In genomic region chr7:44572213-44572701, GRCm38 (mm10) we compare ENCODE assay signal across 11 mouse cellular contexts. TPM values are rescaled to one million over a fixed set of nuclear protein-coding genes. Genes with fewer than 3 reads are reported as not detected.
DNase-seq lines count a peak whose midpoint lies in the region.
"Had no signal": no experiment of that assay in that cellular context is flagged by ENCODE, and none has a peak within 500 bp of the region (broad histone marks: within the 10 kb centered on the region; RNA-seq: fewer than 3 reads in every experiment).

Gene Napsa (plus strand): TSS chr7:44572380.

- H3K36me3 ChIP-seq in megakaryocyte, embryonic 14.5 days (replicated peaks; ENCODE audit: low read length) = no peaks in the 10 kb centered on the region
- H3K36me3 ChIP-seq: embryonic facial prominence, embryonic 12.5 days; hindbrain, embryonic 15.5 days had no signal

- DNase-seq in thymus, postnatal 0 days (ENCODE audit: low spot score) = no peak
- DNase-seq in thymus, postnatal 4 days = no peak
- DNase-seq in kidney, postnatal 14 days = peak; percentile 79
- no peak for DNase-seq in left cerebral cortex, postnatal 25 days (ENCODE audit: low spot score in 2 of 2)
- no peak for DNase-seq in left cerebral cortex, adult 11 months (ENCODE audit: low spot score)
- DNase-seq in gastrocnemius, postnatal 36 days = no peak
- no peak for DNase-seq in cerebellum, postnatal 4 days (ENCODE audit: low spot score in 2 of 2)
- DNase-seq: gastrocnemius, postnatal 14 days had no signal

- H3K27me3 ChIP-seq in megakaryocyte, embryonic 14.5 days (replicated peaks) = peaks cover 24% of the 10 kb centered on the region
- H3K27me3 ChIP-seq: embryonic facial prominence, embryonic 12.5 days; hindbrain, embryonic 15.5 days had no signal

- peak within 1 kb of the TSS; percentile 86 for H3K4me3 ChIP-seq in megakaryocyte, embryonic 14.5 days (replicated peaks)
- H3K4me3 ChIP-seq: embryonic facial prominence, embryonic 12.5 days; hindbrain, embryonic 15.5 days had no signal

- intact Hi-C loops in left cerebral cortex, postnatal 25 days (cut with DNase I) = no loop called here
- intact Hi-C loops in gastrocnemius, postnatal 36 days (cut with DNase I) = loop anchor here (5.0 kb wide), 1 partner anchor 130 kb away; no protein-coding TSS in a partner anchor

- no peaks in the 10 kb centered on the region; the same call in 1 of the 2 replicates for H3K9me3 ChIP-seq in megakaryocyte, embryonic 14.5 days
- H3K9me3 ChIP-seq: embryonic facial prominence, embryonic 12.5 days; hindbrain, embryonic 15.5 days had no signal

- peaks cover 24% of the 10 kb centered on the region for H3K4me1 ChIP-seq in megakaryocyte, embryonic 14.5 days
- H3K4me1 ChIP-seq: embryonic facial prominence, embryonic 12.5 days; hindbrain, embryonic 15.5 days had no signal

RNA-seq across cellular contexts. Expression of gene Napsa, which starts in this region (rescaled TPM):
- polyA plus RNA-seq in thymus, postnatal 0 days (2015; fragmentation: Nextera tagmentation; extraction: Ambion mirVana) = 11.1 and 11.3 TPM in 2 replicates
- polyA plus RNA-seq in megakaryocyte, embryonic 14.5 days (2012; ENCODE audit: insufficient read depth, low replicate concordance) = 2.4 and 14.1 TPM in 2 replicates
- under 1 TPM in 1 of 2 experiments, not detected in 1; 0.21 TPM for total RNA-seq in left cerebral cortex, postnatal 25 days (2021)
- total RNA-seq in gastrocnemius, postnatal 36 days (2021) = under 1 TPM; 0.30 to 0.54 TPM
- total RNA-seq: gastrocnemius, postnatal 14 days had no signal
